27 mouse cellular contexts compared by ENCODE assay signal in the genomic region with DNA sequence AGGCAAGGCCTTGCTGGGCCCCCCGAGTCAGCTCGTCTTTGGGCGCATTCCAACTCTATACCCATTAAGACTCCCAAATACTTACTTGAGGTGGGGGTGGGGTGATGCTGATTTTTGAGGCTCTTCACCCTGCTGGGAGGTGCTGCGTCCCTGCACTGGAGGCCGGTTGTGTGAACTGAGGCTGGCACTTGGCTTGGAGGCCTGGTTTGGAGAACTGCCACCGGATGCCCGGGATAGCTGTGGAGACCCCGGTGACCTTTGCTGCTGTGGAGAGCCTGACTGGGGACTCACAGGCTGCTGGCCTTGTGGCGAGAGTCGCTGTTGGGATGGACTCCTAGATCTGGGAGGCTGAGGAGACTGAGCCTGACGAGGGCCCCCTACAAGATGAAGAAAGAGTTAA. TPM values are rescaled to one million over a fixed set of nuclear protein-coding genes. Genes with fewer than 3 reads are reported as not detected.
DNase-seq lines count a peak whose midpoint lies in the region; ATAC-seq lines count a peak whose summit lies in the region.
"Had no signal": no experiment of that assay in that cellular context is flagged by ENCODE, and none has a peak within 500 bp of the region (broad histone marks: within the 10 kb centered on the region; RNA-seq: fewer than 3 reads in every experiment).

No protein-coding gene starts in this region.

- DNase-seq in heart, embryonic 10.5 days (ENCODE audit: low spot score): peak; percentile 62
- DNase-seq in kidney, adult 8-10 months: peak; percentile 76 to 84
- no peak for DNase-seq in kidney, postnatal 4 days
- DNase-seq in Muller cell, postnatal 12 days (ENCODE audit: inconsistent ontology term): peak; percentile 59
- peak; percentile 69 to 82 for DNase-seq in kidney, postnatal 25 days
- no peak for DNase-seq in left cerebral cortex, postnatal 14 days (ENCODE audit: low spot score in 2 of 2)
- DNase-seq: adrenal gland, postnatal 36 days; cerebellum, adult 9-10 months; gastrocnemius, postnatal 36 days; layer of hippocampus, adult 9-11 months had no signal

- peaks cover 2% of the 10 kb centered on the region; the same call in 1 of the 2 replicates for H3K36me3 ChIP-seq in heart, embryonic 10.5 days
- no peaks in the 10 kb centered on the region for H3K36me3 ChIP-seq in heart, embryonic 11.5 days (ENCODE audit: control insufficient read depth, insufficient read depth, low read length)
- H3K36me3 ChIP-seq: embryonic facial prominence, embryonic 12.5 days had no signal

- peaks cover 16% of the 10 kb centered on the region for H3K4me1 ChIP-seq in heart, embryonic 10.5 days
- H3K4me1 ChIP-seq in heart, embryonic 11.5 days (ENCODE audit: control insufficient read depth, insufficient read depth, low read length): 0 out of 2 replicates have a peak, but pooled peaks cover 3% of the 10 kb centered on the region
- H3K4me1 ChIP-seq: forebrain, embryonic 13.5 days; limb, embryonic 15.5 days; midbrain, embryonic 13.5 days had no signal

- ATAC-seq in heart, embryonic 11.5 days (replicated peaks; ENCODE audit: insufficient number of reproducible peaks, low FRiP score, low TSS enrichment): no peak
- ATAC-seq: forebrain, embryonic 13.5 days; hindbrain, embryonic 16.5 days; lung, postnatal 0 days; midbrain, embryonic 13.5 days; Patski had no signal

- no peaks in the 10 kb centered on the region for H3K27me3 ChIP-seq in heart, embryonic 10.5 days (ENCODE audit: insufficient read depth, poor library complexity, severe bottlenecking)
- H3K27me3 ChIP-seq in heart, embryonic 11.5 days (ENCODE audit: control insufficient read depth, insufficient read depth, low read length): no peaks in the 10 kb centered on the region
- H3K27me3 ChIP-seq: embryonic facial prominence, embryonic 12.5 days; forebrain, embryonic 13.5 days; limb, embryonic 15.5 days; megakaryocyte, embryonic 14.5 days; midbrain, embryonic 13.5 days; Patski had no signal

- no peak overlapping the region for H3K27ac ChIP-seq in heart, embryonic 10.5 days
- H3K27ac ChIP-seq in heart, embryonic 11.5 days (ENCODE audit: low read depth, low read length): no peak overlapping the region
- H3K27ac ChIP-seq: embryonic facial prominence, embryonic 12.5 days; forebrain, embryonic 13.5 days; limb, embryonic 15.5 days; liver, embryonic 14.5 days; midbrain, embryonic 13.5 days had no signal

- intact Hi-C loops in left cerebral cortex, postnatal 14 days (cut with DNase I): no loop called here

- peaks cover 2% of the 10 kb centered on the region; the same call in 1 of the 2 replicates for H3K9me3 ChIP-seq in heart, embryonic 10.5 days
- H3K9me3 ChIP-seq in heart, embryonic 11.5 days (replicated peaks; ENCODE audit: control insufficient read depth, low read length): peaks cover 6% of the 10 kb centered on the region; the same call in 1 of the 2 replicates
- H3K9me3 ChIP-seq: forebrain, embryonic 13.5 days; limb, embryonic 15.5 days; midbrain, embryonic 13.5 days had no signal

- H3K9ac ChIP-seq in heart, embryonic 11.5 days (ENCODE audit: low read depth, low read length): no peak overlapping the region
- H3K9ac ChIP-seq: embryonic facial prominence, embryonic 12.5 days; forebrain, embryonic 13.5 days; limb, embryonic 15.5 days; liver, embryonic 14.5 days; midbrain, embryonic 13.5 days had no signal

- no peak overlapping the region for H3K4me2 ChIP-seq in heart, embryonic 11.5 days
- H3K4me2 ChIP-seq: embryonic facial prominence, embryonic 12.5 days; forebrain, embryonic 13.5 days; limb, embryonic 15.5 days; midbrain, embryonic 13.5 days had no signal

- WGBS in heart, embryonic 10.5 days: 84% methylated on average over 11 of the region's 11 CpGs
- WGBS in heart, embryonic 11.5 days (ENCODE audit: insufficient replicate concordance): 78% methylated on average over 11 of the region's 11 CpGs

- H3K4me3 ChIP-seq in heart, embryonic 10.5 days: no peak overlapping the region
- H3K4me3 ChIP-seq in heart, embryonic 11.5 days (ENCODE audit: low read depth, low read length): no peak overlapping the region
- H3K4me3 ChIP-seq: embryonic facial prominence, embryonic 12.5 days; forebrain, embryonic 13.5 days; limb, embryonic 15.5 days; megakaryocyte, embryonic 14.5 days; midbrain, embryonic 13.5 days had no signal

RNA-seq across cellular contexts. Expression of a gene that starts 35.5 kb away (rescaled TPM):
- polyA plus RNA-seq in heart, embryonic 10.5 days (2016; fragmentation: Nextera tagmentation; extraction: Ambion mirVana): 22.5 and 28.1 TPM in 2 replicates
- polyA plus RNA-seq in heart, embryonic 11.5 days (2014; fragmentation: Nextera tagmentation; extraction: Ambion mirVana): 25.2 and 25.5 TPM in 2 replicates
- total RNA-seq in left cerebral cortex, postnatal 14 days (2021): 10 to 100 TPM; 23.4 to 25.7 TPM

RNA-seq across cellular contexts. Expression of a gene that starts 45.6 kb away (rescaled TPM):
- 0.13 TPM in 1 of 2 replicates, not detected in the other for polyA plus RNA-seq in heart, embryonic 10.5 days (2016; fragmentation: Nextera tagmentation; extraction: Ambion mirVana)
- not detected in 2 replicates for polyA plus RNA-seq in heart, embryonic 11.5 days (2014; fragmentation: Nextera tagmentation; extraction: Ambion mirVana)
- not detected for total RNA-seq in left cerebral cortex, postnatal 14 days (2021)
- total RNA-seq: ES-E14; gastrocnemius, adult 18-20 months; gastrocnemius, postnatal 36 days; monocyte, adult 5-6 weeks; neutrophil, adult 5-6 weeks had no signal
- polyA plus RNA-seq: embryonic facial prominence, embryonic 12.5 days; forebrain, embryonic 13.5 days; heart, postnatal 0 days; large intestine, adult 2 months; midbrain, embryonic 13.5 days; small intestine, adult 2 months had no signal

Comparison
In these comparisons a context has a peak if more than half of its experiments do, and no peak if none do; other contexts are left out.
1. DNase-seq: peak in heart, embryonic 10.5 days (single experiment), kidney, adult 8-10 months (2 of 2), Muller cell, postnatal 12 days (single experiment) and kidney, postnatal 25 days (2 of 2); none in kidney, postnatal 4 days (0 of 2) and left cerebral cortex, postnatal 14 days (0 of 2).